Mouse (Mus musculus): ENCODE measurements around the gene Rplp1. TPM values are rescaled to one million over a fixed set of nuclear protein-coding genes. Genes with fewer than 3 reads are reported as not detected.
A peak's percentile ranks its signal among the peaks of the same experiment; 100 is the strongest.

Gene Rplp1
- total and polyA plus RNA-seq, 3 experiments: 9,058 to 15,045 TPM; not detected in 1

DNA sequence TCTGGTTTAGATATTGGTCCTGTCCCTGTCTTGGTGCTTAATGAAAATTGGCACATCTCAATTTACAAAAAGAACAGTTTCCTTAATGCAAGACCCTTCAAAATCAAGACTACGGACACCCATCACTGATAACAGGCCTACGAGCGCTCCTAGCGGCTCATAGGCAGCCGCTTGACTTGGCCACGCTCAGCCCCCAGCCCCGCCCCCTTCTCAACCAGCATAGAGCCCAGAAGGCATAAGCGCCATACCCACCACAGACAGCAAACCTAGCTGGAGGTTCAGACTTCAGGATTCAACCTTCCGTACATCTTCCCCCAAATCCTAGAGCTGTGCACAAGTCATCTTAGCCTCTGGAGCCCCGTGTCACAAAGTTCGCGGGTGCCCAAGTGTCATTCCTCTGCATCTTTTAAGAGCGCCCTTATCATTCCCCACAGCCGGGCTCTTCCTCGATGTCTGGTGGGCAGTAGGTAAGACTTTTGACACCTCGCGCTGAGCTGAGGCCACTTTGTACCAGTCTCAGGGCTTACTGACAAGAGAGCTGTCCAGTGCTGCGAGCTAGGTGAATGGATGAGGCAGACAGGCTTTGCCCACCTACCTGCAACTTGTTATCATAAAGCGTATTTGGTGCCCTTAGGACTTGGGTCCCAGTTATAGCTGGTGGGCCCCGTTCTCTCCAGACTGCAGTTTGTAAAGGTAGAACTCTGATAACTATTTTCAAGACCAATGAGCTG, 3.7 kb downstream of the Rplp1 start:
- Histone ChIP-seq H3K4me1 (ENCODE audit: control insufficient read depth in 1 of 2, insufficient read depth in 2 of 2, low read length in 2 of 2) (peaks cover 2 to 24% of the 10 kb centered on the region in 2 experiments; a peak in 3 of 4 replicates), H3K27me3 (ENCODE audit: control insufficient read depth in 1 of 2, insufficient read depth in 2 of 2, low read length in 2 of 2) (no peaks in the 10 kb centered on the region), H3K4me3 (ENCODE audit: control insufficient read depth in 1 of 2, insufficient read depth in 1 of 2, low read depth in 2 of 2, low read length in 2 of 2) (no peak overlapping the region), H3K36me3 (ENCODE audit: control insufficient read depth in 1 of 2, insufficient read depth in 2 of 2, low read length in 2 of 2) (peaks cover 8 to 27% of the 10 kb centered on the region in 2 experiments), H3K9me3 (replicated peaks; ENCODE audit: insufficient read depth, low read length) (no peaks in the 10 kb centered on the region), H3K27ac (ENCODE audit: control insufficient read depth, low read depth, low read length) (peak overlapping the region; percentile 90), H3K9ac (ENCODE audit: control insufficient read depth, low read depth, low read length, poor library complexity, severe bottlenecking) (peak overlapping the region; percentile 97; the same call in 1 of the 2 replicates), H3K79me2 (ENCODE audit: control insufficient read depth, insufficient read depth, low read length, poor library complexity) (peaks cover 21% of the 10 kb centered on the region)
- TF ChIP-seq TCF12 (IDR thresholded peaks at IDR 0.05; ENCODE audit: low read depth, low read length) (no peak), ELF1 (IDR thresholded peaks at IDR 0.05; ENCODE audit: low read depth, low read length) (no peak), CTCF (IDR thresholded peaks at IDR 0.05 in 2 of 3, conservative IDR thresholded peaks at IDR 0.05 in 1 of 3; ENCODE audit: control insufficient read depth in 1 of 3, insufficient read depth in 1 of 3, low read depth in 2 of 3, low read length in 3 of 3, poor library complexity in 1 of 3, severe bottlenecking in 1 of 3) (peak in 2 of 3 experiments; percentile 34 to 41; a peak in 4 of 6 replicates), SMC3 (IDR thresholded peaks at IDR 0.05; ENCODE audit: low read depth, low read length) (peak; percentile 6; the same call in 1 of the 2 replicates), TBP (IDR thresholded peaks at IDR 0.05; ENCODE audit: low read depth, low read length) (peak; percentile 70), ZMIZ1 (IDR thresholded peaks at IDR 0.05; ENCODE audit: low read depth, low read length) (no peak; the same call in 1 of the 2 replicates), POLR2AphosphoS5 (IDR thresholded peaks at IDR 0.05; ENCODE audit: borderline replicate concordance, low read depth, low read length) (peak; percentile 94; the same call in 1 of the 2 replicates), BHLHE40 (IDR thresholded peaks at IDR 0.05; ENCODE audit: borderline replicate concordance, low read depth, low read length) (no peak), MAX (IDR thresholded peaks at IDR 0.05; ENCODE audit: low read length) (no peak), TAL1 (IDR thresholded peaks at IDR 0.05; ENCODE audit: low read length) (peak; percentile 41), MYB (IDR thresholded peaks at IDR 0.05; ENCODE audit: low read depth, low read length) (peak; percentile 49; the same call in 1 of the 2 replicates), USF1 (IDR thresholded peaks at IDR 0.05; ENCODE audit: low read depth, low read length) (no peak), POLR2A (IDR thresholded peaks at IDR 0.05; ENCODE audit: control insufficient read depth in 1 of 2, insufficient read depth in 1 of 2, low read depth in 1 of 2, low read length in 2 of 2, poor library complexity in 1 of 2) (peak; percentile 46 to 54; a peak in 2 of 4 replicates), ZNF384 (IDR thresholded peaks at IDR 0.05; ENCODE audit: low read depth, low read length) (no peak), EP300 (IDR thresholded peaks at IDR 0.05; ENCODE audit: low read depth in 1 of 2, low read length in 2 of 2) (no peak), GATA1 (IDR thresholded peaks at IDR 0.05; ENCODE audit: low read depth, low read length) (no peak), MEF2A (IDR thresholded peaks at IDR 0.05; ENCODE audit: extremely low read depth, insufficient replicate concordance, low read depth, low read length, poor library complexity, severe bottlenecking) (no peak), JUND (IDR thresholded peaks at IDR 0.05; ENCODE audit: low read depth, low read length) (no peak), ETS1 (IDR thresholded peaks at IDR 0.05; ENCODE audit: low read depth, low read length) (no peak), USF2 (IDR thresholded peaks at IDR 0.05; ENCODE audit: borderline replicate concordance in 1 of 2, insufficient read depth in 1 of 2, low read depth in 1 of 2, low read length in 2 of 2) (no peak)
- DNase-seq (ENCODE audit: low read depth, low spot score): peak; percentile 86
